Mouse (Mus musculus): Measurements from ENCODE around the gene Gjb6. TPM values are rescaled to one million over a fixed set of nuclear protein-coding genes. Genes with fewer than 3 reads are reported as not detected.

Gene Gjb6
- total and polyA plus RNA-seq, 2 experiments from 2014 or later: 25.6 to 29.6 TPM

GRCm38 (mm10) chr14:57127383-57127782 is 6.0 kb downstream of the Gjb6 start:
- no peak overlapping the region for H3K4me3 ChIP-seq (ENCODE audit: low read length)
- 81% methylated on average over 4 of the region's 4 CpGs for WGBS
- H3K4me2 ChIP-seq (ENCODE audit: low read depth, low read length): no peak overlapping the region
- H3K9me3 ChIP-seq (ENCODE audit: low read length): no peaks in the 10 kb centered on the region
- H3K27ac ChIP-seq: no peak overlapping the region
- no peaks in the 10 kb centered on the region for H3K36me3 ChIP-seq (ENCODE audit: insufficient read depth, low read length)
- H3K27me3 ChIP-seq (ENCODE audit: insufficient read depth, low read length): no peaks in the 10 kb centered on the region; the same call in 1 of the 2 replicates
- ATAC-seq (no peak), DNase-seq (ENCODE audit: low spot score) (no peak)
- H3K9ac ChIP-seq (replicated peaks; ENCODE audit: low read length): no peak overlapping the region
- no peak for TF ChIP-seq CTCF (IDR thresholded peaks at IDR 0.05; ENCODE audit: low read depth)
- H3K4me1 ChIP-seq (ENCODE audit: insufficient read depth, low read length): no peaks in the 10 kb centered on the region; the same call in 1 of the 2 replicates

- WGBS: 86% methylated on average over 7 of the region's 7 CpGs
- ATAC-seq (no peak), DNase-seq (ENCODE audit: low spot score) (no peak)
- H3K36me3 ChIP-seq (ENCODE audit: insufficient read depth, low read length): no peaks in the 10 kb centered on the region
- TF ChIP-seq CTCF (IDR thresholded peaks at IDR 0.05; ENCODE audit: low read depth): no peak
- H3K4me3 ChIP-seq (ENCODE audit: low read length): no peak overlapping the region
- no peaks in the 10 kb centered on the region for H3K9me3 ChIP-seq (ENCODE audit: low read length)
- H3K27ac ChIP-seq: no peak overlapping the region
- no peak overlapping the region for H3K9ac ChIP-seq (replicated peaks; ENCODE audit: low read length)
- no peak overlapping the region for H3K4me2 ChIP-seq (ENCODE audit: low read depth, low read length)
- no peaks in the 10 kb centered on the region for H3K4me1 ChIP-seq (ENCODE audit: insufficient read depth, low read length)
- no peaks in the 10 kb centered on the region for H3K27me3 ChIP-seq (ENCODE audit: insufficient read depth, low read length)
Measured at GRCm38 (mm10) chr14:57122295-57122694, 11.1 kb downstream of the Gjb6 start.

- Histone ChIP-seq H3K9ac (replicated peaks; ENCODE audit: low read length) (no peak within 1 kb of the TSS), H3K4me2 (ENCODE audit: low read depth, low read length) (peak within 1 kb of the TSS; percentile 34), H3K27ac (peak within 1 kb of the TSS; percentile 69), H3K27me3 (ENCODE audit: insufficient read depth, low read length) (no peaks in the 10 kb centered on the region), H3K4me1 (ENCODE audit: insufficient read depth, low read length) (peaks cover 7% of the 10 kb centered on the region), H3K9me3 (ENCODE audit: low read length) (no peaks in the 10 kb centered on the region), H3K4me3 (ENCODE audit: low read length) (no peak within 1 kb of the TSS), H3K36me3 (ENCODE audit: insufficient read depth, low read length) (no peaks in the 10 kb centered on the region)
- no peak for TF ChIP-seq CTCF (IDR thresholded peaks at IDR 0.05; ENCODE audit: low read depth)
- WGBS: 4% methylated on average over 13 of the region's 13 CpGs
- ATAC-seq: peak; percentile 96
- DNase-seq (ENCODE audit: low spot score): peak; percentile 77
Measured at GRCm38 (mm10) chr14:57115823-57116544, 17.4 kb downstream of the Gjb6 start, which contains the start of gene Gm4491. Gene Gm4491, minus strand, starts transcription at chr14:57115883.

GRCm38 (mm10) chr14:57109194-57109593 is 24.2 kb downstream of the Gjb6 start:
- no peak overlapping the region for H3K4me2 ChIP-seq (ENCODE audit: low read depth, low read length)
- no peak overlapping the region for H3K27ac ChIP-seq
- peak; percentile 81 for DNase-seq (ENCODE audit: low spot score)
- peak; percentile 88 for TF ChIP-seq CTCF (IDR thresholded peaks at IDR 0.05; ENCODE audit: low read depth)
- H3K4me1 ChIP-seq (ENCODE audit: insufficient read depth, low read length): no peaks in the 10 kb centered on the region
- H3K4me3 ChIP-seq (ENCODE audit: low read length): no peak overlapping the region
- H3K9me3 ChIP-seq (ENCODE audit: low read length): no peaks in the 10 kb centered on the region
- no peak for ATAC-seq
- no peak overlapping the region for H3K9ac ChIP-seq (replicated peaks; ENCODE audit: low read length)
- 5% methylated on average over 4 of the region's 4 CpGs for WGBS
- peaks cover 32% of the 10 kb centered on the region for H3K27me3 ChIP-seq (ENCODE audit: insufficient read depth, low read length)
- no peaks in the 10 kb centered on the region for H3K36me3 ChIP-seq (ENCODE audit: insufficient read depth, low read length)

GRCm38 (mm10) chr14:57107916-57108315 is 25.5 kb downstream of the Gjb6 start:
- no peak overlapping the region for H3K9ac ChIP-seq (replicated peaks; ENCODE audit: low read length)
- H3K36me3 ChIP-seq (ENCODE audit: insufficient read depth, low read length): no peaks in the 10 kb centered on the region
- no peaks in the 10 kb centered on the region for H3K9me3 ChIP-seq (ENCODE audit: low read length)
- H3K4me1 ChIP-seq (ENCODE audit: insufficient read depth, low read length): no peaks in the 10 kb centered on the region
- H3K4me3 ChIP-seq (ENCODE audit: low read length): no peak overlapping the region
- peaks cover 34% of the 10 kb centered on the region for H3K27me3 ChIP-seq (ENCODE audit: insufficient read depth, low read length)
- H3K4me2 ChIP-seq (ENCODE audit: low read depth, low read length): no peak overlapping the region
- TF ChIP-seq CTCF (IDR thresholded peaks at IDR 0.05; ENCODE audit: low read depth): no peak
- no peak for DNase-seq (ENCODE audit: low spot score)
- H3K27ac ChIP-seq: no peak overlapping the region
- 66% methylated on average over 5 of the region's 5 CpGs for WGBS
- ATAC-seq: no peak

GRCm38 (mm10) chr14:57107091-57107490 is 26.3 kb downstream of the Gjb6 start:
- Histone ChIP-seq H3K4me3 (ENCODE audit: low read length) (no peak overlapping the region), H3K27ac (no peak overlapping the region), H3K4me2 (ENCODE audit: low read depth, low read length) (no peak overlapping the region), H3K36me3 (ENCODE audit: insufficient read depth, low read length) (no peaks in the 10 kb centered on the region), H3K9ac (replicated peaks; ENCODE audit: low read length) (no peak overlapping the region), H3K9me3 (ENCODE audit: low read length) (no peaks in the 10 kb centered on the region), H3K27me3 (ENCODE audit: insufficient read depth, low read length) (peaks cover 35% of the 10 kb centered on the region), H3K4me1 (ENCODE audit: insufficient read depth, low read length) (no peaks in the 10 kb centered on the region)
- 85% methylated on average over 8 of the region's 8 CpGs for WGBS
- no peak for TF ChIP-seq CTCF (IDR thresholded peaks at IDR 0.05; ENCODE audit: low read depth)
- DNase-seq (ENCODE audit: low spot score) (no peak), ATAC-seq (no peak)

- Histone ChIP-seq H3K27me3 (ENCODE audit: insufficient read depth, low read length) (peaks cover 40% of the 10 kb centered on the region), H3K4me2 (ENCODE audit: low read depth, low read length) (no peak overlapping the region), H3K4me3 (ENCODE audit: low read length) (no peak overlapping the region), H3K36me3 (ENCODE audit: insufficient read depth, low read length) (no peaks in the 10 kb centered on the region), H3K27ac (no peak overlapping the region), H3K9me3 (ENCODE audit: low read length) (no peaks in the 10 kb centered on the region), H3K9ac (replicated peaks; ENCODE audit: low read length) (no peak overlapping the region), H3K4me1 (ENCODE audit: insufficient read depth, low read length) (no peaks in the 10 kb centered on the region)
- WGBS: 54% methylated on average over 11 of the region's 11 CpGs
- no peak for DNase-seq (ENCODE audit: low spot score)
- no peak for TF ChIP-seq CTCF (IDR thresholded peaks at IDR 0.05; ENCODE audit: low read depth)
- ATAC-seq: no peak
Measured at GRCm38 (mm10) chr14:57105721-57106120, 27.7 kb downstream of the Gjb6 start.
